Mouse (Mus musculus): Measurements from ENCODE around the gene Izumo1r.

DNA sequence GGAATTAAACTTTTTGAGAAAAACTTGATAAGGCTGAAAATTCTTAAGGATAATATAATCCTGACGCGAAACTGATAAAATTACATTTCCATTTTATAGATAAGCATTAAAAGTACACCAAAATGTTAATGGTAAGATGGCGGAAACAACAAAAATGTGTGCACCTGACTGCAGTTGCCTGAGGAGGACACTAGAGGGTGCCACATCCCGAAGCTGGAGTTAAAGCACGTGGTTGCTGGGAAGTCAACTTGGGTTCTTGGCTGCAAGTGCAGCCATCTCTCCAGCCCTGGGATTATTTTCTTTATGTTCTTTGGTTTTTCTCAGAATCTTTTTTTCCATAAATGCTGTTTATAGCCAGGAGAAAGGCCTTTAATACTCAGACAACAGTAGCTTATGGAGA lies 57.3 kb downstream of the Izumo1r start:
- TF ChIP-seq CTCF (IDR thresholded peaks at IDR 0.05; ENCODE audit: borderline replicate concordance, control insufficient read depth, extremely low read depth, insufficient read depth, low read length, poor library complexity) (0 out of 2 replicates have a peak, but pooled peaks have one; percentile 47), POLR2A (IDR thresholded peaks at IDR 0.05; ENCODE audit: control insufficient read depth, extremely low read depth, insufficient read depth, low read length, poor library complexity) (no peak)

Data from thymus, adult 2 months (tissue).